Mouse (Mus musculus) left cerebral cortex, adult 8-10 months (tissue): ENCODE data around the gene Gnb5. TPM values are rescaled to one million over a fixed set of nuclear protein-coding genes. Genes with fewer than 3 reads are reported as not detected.
"Not testable (repeated sequence)": the region's sequence is repeated elsewhere in the genome, so short reads cannot be mapped to it uniquely, and the experiment has no call there.

Source experiments
- DNase-seq, 2 experiments: peaks; one replicate each; pipeline ENCODE4 v3.0.0; 2022; ENCODE audit warnings: low spot score in 2 of 2
- total RNA-seq, 4 experiments: library from RNA; stranded (reverse); gene quantifications; 2 replicates each; pipeline ENCODE4 v1.2.4; 2022

Gene Gnb5
- total RNA-seq, 4 experiments from 2014 or later: 162 to 190 (median 168) TPM

DNA sequence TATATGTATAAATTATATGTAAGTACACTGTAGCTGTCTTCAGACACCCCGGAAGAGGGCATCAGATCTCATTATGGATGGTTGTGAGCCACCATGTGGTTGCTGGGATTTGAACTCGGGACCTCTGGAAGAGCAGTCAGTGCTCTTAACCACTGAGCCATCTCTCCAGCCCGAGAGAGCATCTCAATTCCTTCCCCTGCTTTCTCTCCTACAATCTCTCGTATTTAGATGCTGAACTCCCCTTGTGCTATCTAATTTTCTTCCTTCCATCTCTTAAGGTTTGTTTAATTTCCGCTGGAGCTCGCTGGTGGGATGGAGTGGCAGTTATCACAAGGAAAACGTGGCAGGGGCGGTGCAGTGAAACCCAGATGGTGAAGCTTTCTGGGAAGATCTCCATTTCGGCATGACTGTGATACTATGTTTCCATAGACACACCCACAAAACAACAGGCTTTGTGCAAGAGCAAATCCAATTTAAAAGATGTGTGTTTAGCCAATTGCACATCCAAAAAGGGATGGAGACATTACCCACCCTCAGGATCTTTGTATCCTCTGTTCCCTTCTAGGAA is 51.1 kb downstream of the Gnb5 start:
- peak in 1 of 2 experiments; percentile 33 for DNase-seq

DNA sequence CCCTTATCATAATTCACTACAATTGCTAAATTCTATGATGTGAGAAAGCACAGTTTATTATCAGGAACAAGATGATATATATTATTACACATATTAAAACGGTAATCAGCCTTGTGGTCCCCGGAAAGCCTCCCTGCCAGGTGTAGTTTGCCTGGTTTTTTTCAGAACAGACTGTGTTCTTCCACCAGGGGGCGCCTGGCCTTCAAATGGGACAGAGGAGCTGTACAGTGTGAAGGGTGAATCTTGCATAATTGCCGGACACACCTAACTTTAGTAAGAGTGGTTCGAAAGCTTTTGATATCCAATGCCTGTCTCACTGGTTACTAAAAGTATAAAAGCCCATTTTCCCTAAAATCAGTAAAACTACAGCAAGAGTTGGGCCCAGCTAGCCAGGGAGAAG is 55.6 kb downstream of the Gnb5 start:
- no peak for DNase-seq

DNA sequence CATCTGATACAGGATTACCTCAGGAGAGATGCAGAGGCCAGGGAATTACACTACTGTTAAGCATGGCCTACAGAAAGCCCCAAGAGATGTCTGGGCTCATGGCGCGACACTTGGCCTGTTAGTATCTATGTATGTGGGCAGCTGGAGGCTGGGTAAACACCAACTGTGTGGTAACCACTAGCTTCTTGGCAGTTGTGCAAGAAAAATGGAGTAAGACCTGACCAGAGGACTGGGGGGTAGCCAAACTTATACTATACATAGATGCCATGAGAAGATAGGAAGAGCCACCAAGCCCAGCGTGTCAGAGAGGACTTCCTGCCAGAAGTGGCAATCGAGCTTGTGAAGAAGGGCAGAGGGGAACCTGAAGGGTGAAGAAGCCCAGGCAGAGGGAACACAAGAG is 56.1 kb downstream of the Gnb5 start:
- DNase-seq: no peak

DNA sequence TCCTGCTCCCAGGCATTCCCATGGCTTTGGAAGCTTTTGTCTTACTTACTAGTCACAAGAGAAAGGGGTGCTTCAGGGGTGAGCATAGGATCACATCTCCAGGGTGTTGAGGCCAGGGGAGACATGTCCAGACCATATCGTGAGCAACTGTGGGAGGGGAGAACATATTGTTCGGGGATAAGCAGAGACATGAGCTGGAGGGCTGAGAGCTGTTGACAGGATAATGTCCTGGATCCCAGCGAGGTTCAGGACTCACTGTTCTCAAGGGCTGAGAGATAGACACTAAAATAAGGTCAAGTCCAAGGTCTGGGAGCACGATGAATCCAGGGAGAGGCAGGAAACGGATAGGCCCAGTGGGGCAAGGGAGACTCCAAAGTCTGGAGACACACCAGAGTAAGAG is 56.9 kb downstream of the Gnb5 start:
- no peak for DNase-seq

DNA sequence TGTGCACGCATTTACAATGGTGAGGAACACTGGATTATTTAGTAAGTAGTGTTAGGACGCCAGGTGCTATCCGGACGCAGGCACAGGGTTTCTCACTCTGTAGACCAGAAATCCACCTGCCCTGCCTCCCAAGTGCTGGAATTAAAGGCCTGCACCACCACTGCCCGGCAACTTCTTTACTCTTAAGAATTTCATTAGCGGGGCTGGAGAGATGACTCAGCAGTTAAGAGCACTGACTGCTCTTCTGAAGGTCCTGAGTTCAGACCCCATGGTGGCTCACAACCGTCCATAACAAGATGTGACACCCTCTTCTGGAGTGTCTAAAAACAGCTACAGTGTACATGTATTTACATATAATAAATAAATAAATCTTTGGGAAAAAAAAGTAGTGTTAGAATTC is 57.6 kb downstream of the Gnb5 start:
- DNase-seq: not testable (repeated sequence)

DNA sequence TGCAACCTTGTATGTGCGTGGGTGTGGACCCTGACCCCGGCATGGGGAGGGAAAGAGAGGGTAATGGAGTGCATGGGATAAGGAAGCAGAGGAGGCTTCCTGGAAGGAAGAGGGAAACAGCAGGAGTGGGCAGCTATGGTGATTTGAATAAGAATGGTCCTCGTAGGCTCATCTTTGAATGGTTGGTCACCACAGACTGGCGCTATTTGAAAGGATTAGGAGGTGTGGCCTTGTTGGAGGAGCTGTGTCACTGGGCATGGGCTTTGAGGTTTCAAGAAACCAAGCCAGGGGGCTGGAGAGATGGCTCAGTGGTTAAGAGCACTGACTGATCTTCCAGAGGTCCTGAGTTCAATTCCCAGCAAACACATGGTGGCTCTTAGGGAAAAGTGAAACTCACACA is 59.1 kb downstream of the Gnb5 start:
- no peak for DNase-seq

DNA sequence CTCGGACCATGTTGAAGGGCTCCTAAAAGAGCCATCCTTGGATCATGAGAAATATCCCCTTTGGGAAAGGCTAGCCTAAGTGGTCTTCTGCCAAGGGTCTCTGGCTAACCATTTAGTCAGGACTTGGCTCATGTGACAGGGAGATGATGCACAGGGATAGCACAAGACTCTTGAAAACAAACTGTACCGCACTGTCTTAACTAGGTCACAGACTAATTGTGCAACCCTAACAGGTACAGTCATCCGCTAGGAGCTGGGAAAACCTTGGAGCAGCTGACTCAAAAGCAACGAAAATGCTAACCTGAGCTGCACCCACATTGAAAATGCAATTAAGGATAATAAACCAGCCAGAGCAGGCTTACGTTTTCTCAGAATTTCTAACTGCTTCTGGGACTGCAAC is 60.1 kb downstream of the Gnb5 start:
- no peak for DNase-seq

DNA sequence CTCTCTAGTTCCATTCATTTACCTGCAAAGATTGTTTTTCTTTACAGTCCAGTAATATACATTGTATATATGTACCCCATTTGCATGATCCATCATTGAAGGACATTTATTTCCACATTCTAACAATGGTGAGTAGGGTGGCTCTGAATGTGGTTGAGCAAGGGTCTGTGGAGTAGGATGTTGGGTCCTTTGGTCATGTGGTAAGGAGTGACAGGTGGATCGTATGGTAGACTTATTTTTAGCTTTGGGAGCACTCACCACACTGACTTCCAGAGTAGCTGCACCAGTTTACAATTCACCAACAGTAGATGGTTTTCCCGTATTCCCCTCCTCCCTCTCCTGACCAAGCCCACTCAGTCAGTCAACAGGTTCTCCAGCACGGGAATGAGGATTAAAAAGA is 62.7 kb downstream of the Gnb5 start:
- no peak for DNase-seq

DNA sequence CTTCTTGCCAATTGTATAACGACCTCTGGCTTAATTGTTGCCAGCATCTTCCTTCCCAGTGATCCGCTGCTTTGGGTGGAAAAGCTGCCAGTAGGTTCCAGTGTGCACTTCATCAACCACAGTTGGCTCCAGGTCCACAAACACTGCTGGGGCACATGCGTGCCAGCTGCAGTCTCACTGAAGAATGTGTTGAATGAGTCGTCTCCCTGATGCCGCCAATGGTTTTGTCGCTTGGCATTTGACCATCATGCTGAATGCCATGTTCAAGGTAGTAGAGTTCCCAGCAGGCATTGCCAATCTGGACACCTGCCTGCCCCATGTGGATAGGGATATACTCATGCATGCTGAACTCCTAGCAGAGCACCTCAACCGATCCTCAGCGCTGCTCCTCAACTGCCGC is 69.5 kb downstream of the Gnb5 start:
- DNase-seq: no peak

DNA sequence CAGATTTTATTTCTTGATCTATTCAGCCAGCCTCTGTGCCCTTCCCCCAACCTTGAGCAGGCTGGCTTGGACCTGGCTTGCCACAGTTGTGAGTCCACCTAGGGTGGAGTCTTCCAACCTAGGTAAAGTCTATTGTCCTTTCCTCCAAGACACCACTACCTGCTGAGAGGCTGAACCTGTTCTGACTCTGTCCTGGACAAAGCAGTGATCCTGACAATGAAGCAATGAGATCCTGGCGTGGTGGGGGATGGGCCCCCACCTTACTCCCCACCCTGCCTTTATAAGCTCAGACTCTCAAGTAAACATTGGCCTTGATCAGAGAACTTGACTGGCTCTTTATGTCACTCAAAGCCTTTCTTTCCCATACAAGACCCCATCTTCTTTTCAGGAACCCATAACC is 70.3 kb downstream of the Gnb5 start:
- no peak for DNase-seq

DNA sequence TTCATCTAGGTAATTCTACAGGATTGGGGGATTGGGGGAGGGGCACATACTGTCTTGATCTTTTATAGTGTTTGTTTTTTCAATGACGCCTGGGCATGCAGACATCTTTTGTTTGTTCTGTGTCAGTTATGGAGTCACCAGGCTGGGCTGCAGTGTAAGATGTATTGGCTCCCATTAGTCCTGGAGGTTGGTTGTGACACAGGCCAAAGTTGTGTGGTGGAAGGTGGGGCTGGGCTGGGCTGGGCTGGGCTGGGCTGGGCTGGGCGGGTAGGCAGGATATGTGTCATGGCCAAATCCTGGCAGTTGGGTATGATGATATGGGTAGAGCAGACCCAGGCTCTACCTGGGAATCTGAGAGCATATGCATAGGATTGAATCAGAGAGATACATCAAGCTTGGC is 72.7 kb downstream of the Gnb5 start:
- DNase-seq: no peak

DNA sequence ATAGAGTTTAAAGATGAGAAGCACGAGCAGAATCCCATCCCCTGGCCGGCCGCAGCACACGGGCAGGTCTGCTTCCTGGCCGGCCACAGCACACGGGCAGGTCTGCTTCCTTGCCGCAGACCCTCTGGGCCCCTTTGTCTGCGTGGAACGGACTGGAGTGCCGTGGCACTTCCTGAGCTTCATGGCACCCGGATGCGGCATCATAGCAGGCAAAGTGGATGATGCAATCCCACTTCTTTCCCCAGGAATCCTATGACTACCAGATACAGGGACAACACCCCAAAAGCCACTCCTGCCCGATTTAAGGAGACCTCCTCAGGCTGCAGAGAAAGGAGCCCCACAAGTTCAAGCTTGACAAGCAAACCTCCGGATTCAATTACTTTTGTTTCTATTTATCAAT is 76.7 kb downstream of the Gnb5 start:
- DNase-seq: no peak

DNA sequence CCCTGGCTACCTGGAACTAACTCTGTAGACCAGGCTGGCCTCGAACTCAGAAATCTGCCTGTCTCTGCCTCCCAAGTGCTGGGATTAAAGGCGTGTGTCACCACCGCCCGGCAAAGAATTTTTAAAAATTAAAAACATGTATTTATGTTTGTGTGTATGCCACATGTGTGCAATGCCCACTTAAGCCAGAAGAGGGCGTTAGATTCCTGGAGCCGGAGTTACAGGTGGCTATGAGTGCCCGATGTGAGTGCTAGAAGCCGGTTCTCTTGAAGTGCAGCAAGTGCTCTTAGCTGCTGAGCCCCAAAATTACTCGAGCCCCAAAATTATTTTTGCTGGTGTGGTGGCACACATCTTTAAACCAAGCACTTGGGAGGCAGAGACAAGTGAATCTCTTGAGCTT is 77.7 kb downstream of the Gnb5 start:
- DNase-seq: no peak

DNA sequence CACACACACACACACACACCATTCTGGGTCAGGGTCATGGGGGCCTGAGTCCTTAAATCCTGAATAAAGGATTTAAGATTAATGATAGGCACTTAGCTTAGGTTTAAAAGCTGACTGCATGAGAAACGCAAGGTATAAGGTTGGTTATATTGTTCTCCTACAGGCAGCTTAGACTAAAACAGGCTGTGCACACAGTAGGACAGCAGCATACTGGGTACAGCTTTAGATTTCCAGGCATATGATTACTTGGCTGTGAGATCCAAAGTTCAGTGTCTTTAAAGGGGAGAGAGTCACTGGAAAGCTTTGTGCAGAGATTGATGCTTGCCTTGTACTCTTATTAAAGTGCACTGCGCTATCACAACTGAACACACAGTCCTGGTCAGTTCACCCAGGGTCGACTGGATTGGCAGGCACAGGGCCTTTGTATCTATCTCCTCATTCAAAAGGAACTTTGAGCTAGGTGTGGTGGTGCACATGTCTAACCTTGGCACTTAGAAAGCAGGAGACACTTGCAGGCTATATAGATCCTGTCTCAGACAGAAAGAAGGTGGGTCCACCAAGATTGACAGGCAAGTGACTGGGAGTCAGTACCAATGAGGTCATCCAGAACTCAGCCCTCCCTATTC is 78.4 kb downstream of the Gnb5 start:
- no peak for DNase-seq

DNA sequence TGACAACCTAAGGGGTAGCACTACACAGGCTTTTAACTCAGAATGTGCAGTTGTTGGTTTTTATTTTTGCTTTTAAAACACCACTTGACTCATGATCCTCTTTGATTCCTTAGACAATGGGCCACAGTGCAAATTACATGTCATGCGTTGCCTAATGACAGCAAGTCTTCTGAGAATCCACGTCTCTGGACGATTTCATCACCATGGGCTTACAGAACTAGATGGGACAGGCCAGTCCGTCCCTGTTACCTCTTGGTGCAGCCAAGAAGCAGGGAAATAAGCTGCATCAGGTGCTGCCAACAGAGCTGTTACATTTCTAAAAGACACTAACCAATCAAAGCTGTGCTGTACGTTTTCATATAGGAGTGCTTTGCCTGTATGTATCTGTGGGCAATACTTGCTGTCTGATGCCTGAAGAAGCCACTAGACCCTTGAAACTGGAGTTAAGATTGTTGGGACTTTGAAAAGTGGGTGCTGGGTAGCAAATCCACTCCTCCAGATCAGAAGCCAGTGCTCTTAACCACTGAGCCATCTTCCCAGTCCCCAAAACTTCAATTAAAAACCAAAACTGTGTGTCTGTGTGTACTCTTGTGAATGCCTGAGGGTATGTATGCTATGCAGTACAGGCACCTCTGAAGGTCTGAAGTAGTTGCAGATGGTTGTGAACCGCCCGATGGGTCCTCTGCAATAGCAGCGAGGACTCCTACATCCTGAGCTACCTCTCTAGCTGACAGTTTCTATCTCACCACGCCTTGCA is 79.3 kb downstream of the Gnb5 start:
- no peak for DNase-seq

DNA sequence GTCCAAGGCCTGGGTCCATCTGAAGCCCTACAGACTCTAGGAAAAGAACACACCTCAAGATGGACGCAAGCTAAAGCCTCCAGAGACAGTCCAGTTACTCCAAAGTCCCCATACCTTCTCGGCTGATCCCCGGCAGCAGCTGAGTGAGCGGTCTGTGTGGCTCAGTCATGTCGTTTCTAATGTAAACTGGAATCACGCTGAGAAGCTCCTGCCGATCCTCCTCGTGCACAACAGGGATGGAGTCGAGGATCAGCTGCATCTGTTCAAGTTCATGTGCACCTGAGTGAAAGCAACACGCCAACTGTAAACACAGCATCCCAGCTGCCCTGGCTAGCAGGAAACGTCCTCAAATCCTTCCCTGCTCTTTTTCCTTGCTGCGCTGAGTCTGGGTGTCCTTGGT is 87.2 kb downstream of the Gnb5 start:
- DNase-seq: no peak

Other genes starting within 250 kb of the Gnb5 start
- gene Myo5a, start 235.3 kb upstream of the Gnb5 start, total RNA-seq: 100 to 1,000 TPM; 288 to 326 (median 308) TPM
- 1 to 10 TPM; 6.1 to 9.1 (median 7.6) TPM for gene Myo5c, start 74.3 kb upstream of the Gnb5 start, total RNA-seq
- gene Bcl2l10, start 41.5 kb downstream of the Gnb5 start, total RNA-seq: under 1 TPM in 1 of 4 experiments, not detected in 3; 0.53 TPM
- 10 to 100 TPM; 63.2 to 79.9 (median 65.4) TPM for gene Mapk6, start 103.7 kb downstream of the Gnb5 start, total RNA-seq
- gene Leo1, start 135.2 kb downstream of the Gnb5 start, total RNA-seq: 10 to 100 TPM; 21.4 to 27.1 (median 24.0) TPM